Mouse (Mus musculus): ENCODE data around the gene Pou4f1. TPM values are rescaled to one million over a fixed set of nuclear protein-coding genes. Genes with fewer than 3 reads are reported as not detected.

Gene Pou4f1
- polyA plus RNA-seq, 2 experiments, result 0.02 TPM; not detected in 1

DNA sequence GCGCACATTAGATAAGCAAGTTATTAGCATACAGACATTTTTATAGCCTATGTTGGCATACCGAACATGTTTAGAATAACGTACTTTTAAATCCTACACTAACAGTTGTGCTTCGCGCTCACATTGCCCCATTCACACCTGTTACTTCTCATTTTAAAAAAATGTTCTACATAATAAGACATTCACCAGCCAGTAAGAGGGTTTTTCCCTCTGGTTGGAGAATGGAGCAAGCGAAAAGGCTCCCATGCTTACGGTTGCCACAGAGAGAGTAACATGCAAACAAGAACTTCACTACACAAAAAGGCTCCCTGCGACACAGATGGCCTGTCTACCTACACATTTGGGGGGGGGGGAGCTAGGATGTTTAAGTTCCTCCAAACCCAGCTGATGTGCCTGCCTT lies 9.8 kb upstream of the Pou4f1 start:
- ATAC-seq (ENCODE audit: insufficient read depth), result no peak
- H3K4me3 ChIP-seq (ENCODE audit: insufficient read depth in 1 of 2, low read depth in 2 of 2, low read length in 2 of 2), result no peak overlapping the region

DNA sequence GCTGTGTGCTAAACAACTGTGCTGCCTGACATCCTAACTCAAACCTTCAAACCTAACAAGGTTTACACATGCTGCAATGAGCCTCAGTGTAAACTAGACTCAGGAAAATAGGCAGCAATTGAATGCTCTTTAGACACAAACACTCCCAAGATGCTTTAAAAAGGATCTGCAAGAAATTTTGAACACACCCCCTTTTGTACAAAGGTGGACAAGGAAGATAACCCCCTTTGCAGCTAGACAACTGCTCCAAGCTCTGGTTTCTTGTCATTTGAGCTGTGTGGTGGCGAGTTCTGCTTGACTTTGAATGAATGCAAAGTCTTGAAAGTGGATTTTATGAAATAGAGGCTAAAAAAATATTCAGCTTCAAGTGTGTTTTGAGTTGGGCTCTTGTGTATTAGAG lies 7.6 kb upstream of the Pou4f1 start:
- WGBS (ENCODE audit: insufficient replicate concordance), result 43% methylated on average over 1 of the region's 1 CpGs
- H3K9me3 ChIP-seq (ENCODE audit: control insufficient read depth, low read length), result no peaks in the 10 kb centered on the region
- H3K4me2 ChIP-seq (ENCODE audit: low read depth), result no peak overlapping the region
- ATAC-seq (ENCODE audit: insufficient read depth) (no peak), DNase-seq (ENCODE audit: low read depth in 3 of 3, low spot score in 3 of 3) (no peak)
- no peak overlapping the region for H3K4me3 ChIP-seq (ENCODE audit: insufficient read depth in 1 of 2, low read depth in 2 of 2, low read length in 2 of 2)
- H3K36me3 ChIP-seq (replicated peaks; ENCODE audit: control insufficient read depth, insufficient read depth, low read depth), result no peaks in the 10 kb centered on the region; the same call in 1 of the 2 replicates
- TF ChIP-seq EP300 (IDR thresholded peaks at IDR 0.05; ENCODE audit: low read depth), result no peak
- TF ChIP-seq CTCF (IDR thresholded peaks at IDR 0.05; ENCODE audit: low read depth), result no peak
- H3K27me3 ChIP-seq (ENCODE audit: control insufficient read depth, insufficient read depth, low read length), result peaks cover 43% of the 10 kb centered on the region
- no peak overlapping the region for H3K9ac ChIP-seq (replicated peaks)
- H3K4me1 ChIP-seq (replicated peaks; ENCODE audit: control insufficient read depth in 2 of 2, insufficient read depth in 2 of 2, low read length in 1 of 2), result no peaks in the 10 kb centered on the region
- H3K27ac ChIP-seq, result no peak overlapping the region

More for the DNA sequence above, 9.8 kb upstream of the Pou4f1 start:
- WGBS (ENCODE audit: insufficient replicate concordance), result 83% methylated on average over 8 of the region's 8 CpGs
- TF ChIP-seq CTCF (IDR thresholded peaks at IDR 0.05; ENCODE audit: low read depth), result no peak
- TF ChIP-seq EP300 (IDR thresholded peaks at IDR 0.05; ENCODE audit: low read depth), result no peak
- Histone ChIP-seq H3K36me3 (replicated peaks; ENCODE audit: control insufficient read depth, insufficient read depth, low read depth) (no peaks in the 10 kb centered on the region; the same call in 1 of the 2 replicates), H3K27me3 (ENCODE audit: control insufficient read depth, insufficient read depth, low read length) (peaks cover 24% of the 10 kb centered on the region), H3K4me2 (ENCODE audit: low read depth) (no peak overlapping the region), H3K9me3 (ENCODE audit: control insufficient read depth, low read length) (no peaks in the 10 kb centered on the region), H3K27ac (no peak overlapping the region), H3K9ac (replicated peaks) (no peak overlapping the region), H3K4me1 (replicated peaks; ENCODE audit: control insufficient read depth in 2 of 2, insufficient read depth in 2 of 2, low read length in 1 of 2) (no peaks in the 10 kb centered on the region)
- no peak for DNase-seq (ENCODE audit: low read depth in 3 of 3, low spot score in 3 of 3)

DNA sequence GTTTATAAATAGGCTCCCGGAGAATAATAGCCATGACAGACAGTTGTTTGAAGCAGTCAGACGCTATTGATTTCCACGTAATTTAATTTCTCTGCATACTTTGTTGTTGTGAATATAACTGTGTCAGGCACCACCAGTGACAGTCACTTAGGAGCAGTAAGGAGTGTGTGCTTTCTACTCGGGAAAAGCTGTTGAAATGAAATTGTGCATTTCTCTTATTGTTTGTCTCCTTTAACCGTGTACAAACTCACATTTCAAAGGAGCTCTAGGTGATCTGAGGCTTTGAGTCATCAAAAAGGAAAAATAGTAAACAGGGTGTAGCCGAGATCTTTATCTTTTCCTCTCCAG lies 798 bp upstream of the Pou4f1 start:
- no peaks in the 10 kb centered on the region for H3K9me3 ChIP-seq (ENCODE audit: control insufficient read depth, low read length)
- no peaks in the 10 kb centered on the region for H3K4me1 ChIP-seq (replicated peaks; ENCODE audit: control insufficient read depth in 2 of 2, insufficient read depth in 2 of 2, low read length in 1 of 2)
- TF ChIP-seq CTCF (IDR thresholded peaks at IDR 0.05; ENCODE audit: low read depth) (no peak), EP300 (IDR thresholded peaks at IDR 0.05; ENCODE audit: low read depth) (no peak)
- H3K36me3 ChIP-seq (replicated peaks; ENCODE audit: control insufficient read depth, insufficient read depth, low read depth), result no peaks in the 10 kb centered on the region
- H3K4me3 ChIP-seq (ENCODE audit: insufficient read depth in 1 of 2, low read depth in 2 of 2, low read length in 2 of 2), result no peak overlapping the region
- DNase-seq (ENCODE audit: low read depth in 3 of 3, low spot score in 3 of 3) (no peak), ATAC-seq (ENCODE audit: insufficient read depth) (no peak)
- no peak overlapping the region for H3K4me2 ChIP-seq (ENCODE audit: low read depth)
- H3K27ac ChIP-seq, result no peak overlapping the region
- peaks cover 97% of the 10 kb centered on the region for H3K27me3 ChIP-seq (ENCODE audit: control insufficient read depth, insufficient read depth, low read length)
- H3K9ac ChIP-seq (replicated peaks), result no peak overlapping the region
- WGBS (ENCODE audit: insufficient replicate concordance), result 10% methylated on average over 6 of the region's 6 CpGs

GRCm38 (mm10) chr14:104467133-104467965 lies 450 bp downstream of the Pou4f1 start:
- no peaks in the 10 kb centered on the region for H3K36me3 ChIP-seq (replicated peaks; ENCODE audit: control insufficient read depth, insufficient read depth, low read depth)
- WGBS (ENCODE audit: insufficient replicate concordance), result 1% methylated on average over 83 of the region's 101 CpGs
- ATAC-seq (ENCODE audit: insufficient read depth), result peak; percentile 11; the same call in 1 of the 2 replicates
- no peak for TF ChIP-seq EP300 (IDR thresholded peaks at IDR 0.05; ENCODE audit: low read depth)
- TF ChIP-seq CTCF (IDR thresholded peaks at IDR 0.05; ENCODE audit: low read depth), result no peak
- H3K4me3 ChIP-seq (ENCODE audit: insufficient read depth in 1 of 2, low read depth in 2 of 2, low read length in 2 of 2), result peak overlapping the region; percentile 50 to 55
- H3K27ac ChIP-seq, result no peak overlapping the region
- H3K9me3 ChIP-seq (ENCODE audit: control insufficient read depth, low read length), result no peaks in the 10 kb centered on the region
- no peaks in the 10 kb centered on the region for H3K4me1 ChIP-seq (replicated peaks; ENCODE audit: control insufficient read depth in 2 of 2, insufficient read depth in 2 of 2, low read length in 1 of 2)
- peak overlapping the region; percentile 62 for H3K4me2 ChIP-seq (ENCODE audit: low read depth)
- peaks cover 97% of the 10 kb centered on the region for H3K27me3 ChIP-seq (ENCODE audit: control insufficient read depth, insufficient read depth, low read length)
- no peak overlapping the region for H3K9ac ChIP-seq (replicated peaks)
- DNase-seq (ENCODE audit: low read depth in 3 of 3, low spot score in 3 of 3), result no peak

DNA sequence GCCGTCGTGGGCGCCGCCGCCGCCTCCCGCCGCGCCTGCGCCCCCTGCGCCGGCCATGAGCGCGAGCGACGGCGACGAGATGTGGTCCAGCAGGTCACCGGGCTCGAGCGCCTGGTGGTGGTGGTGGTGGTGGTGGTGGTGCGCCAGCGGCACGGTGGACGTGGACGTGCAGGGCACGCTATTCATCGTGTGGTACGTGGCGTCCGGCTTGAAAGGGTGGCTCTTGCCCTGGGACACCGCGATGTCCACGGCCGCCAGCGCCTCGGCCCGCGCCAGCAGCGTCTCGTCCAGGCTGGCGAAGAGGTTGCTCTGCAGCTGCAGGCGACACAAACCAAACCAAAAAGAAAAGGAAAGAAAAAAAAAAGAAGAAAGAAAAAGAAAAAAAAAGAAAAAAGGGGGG lies 1.2 kb downstream of the Pou4f1 start:
- no peak overlapping the region for H3K27ac ChIP-seq

More for the DNA sequence above, 1.2 kb downstream of the Pou4f1 start:
- H3K9me3 ChIP-seq (ENCODE audit: control insufficient read depth, low read length), result no peaks in the 10 kb centered on the region
- WGBS (ENCODE audit: insufficient replicate concordance), result under 1% methylated on average over 33 of the region's 43 CpGs
- H3K36me3 ChIP-seq (replicated peaks; ENCODE audit: control insufficient read depth, insufficient read depth, low read depth), result no peaks in the 10 kb centered on the region
- peak overlapping the region in 1 of 2 experiments; percentile 50; a peak in 1 of 4 replicates for H3K4me3 ChIP-seq (ENCODE audit: insufficient read depth in 1 of 2, low read depth in 2 of 2, low read length in 2 of 2)
- H3K9ac ChIP-seq (replicated peaks), result no peak overlapping the region
- no peaks in the 10 kb centered on the region for H3K4me1 ChIP-seq (replicated peaks; ENCODE audit: control insufficient read depth in 2 of 2, insufficient read depth in 2 of 2, low read length in 1 of 2)
- DNase-seq (ENCODE audit: low read depth in 3 of 3, low spot score in 3 of 3) (no peak), ATAC-seq (ENCODE audit: insufficient read depth) (no peak)
- 0 out of 2 replicates have a peak overlapping the region, but pooled peaks have one; percentile 11 for H3K4me2 ChIP-seq (ENCODE audit: low read depth)
- TF ChIP-seq EP300 (IDR thresholded peaks at IDR 0.05; ENCODE audit: low read depth), result no peak
- TF ChIP-seq CTCF (IDR thresholded peaks at IDR 0.05; ENCODE audit: low read depth), result no peak
- H3K27me3 ChIP-seq (ENCODE audit: control insufficient read depth, insufficient read depth, low read length), result peaks cover 95% of the 10 kb centered on the region
